Mouse (Mus musculus): ENCODE measurements around the gene Acot7.

- TF ChIP-seq EP300 (IDR thresholded peaks at IDR 0.05) (no peak), CTCF (IDR thresholded peaks at IDR 0.05) (no peak)
Measured at GRCm38 (mm10) chr4:152222111-152222510, 44.2 kb downstream of the Acot7 start.
